Mouse (Mus musculus) small intestine, adult 10 weeks (tissue): ENCODE measurements around the gene Cxcl16. TPM values are rescaled to one million over a fixed set of nuclear protein-coding genes. Genes with fewer than 3 reads are reported as not detected.

Experiments used
- polyA plus RNA-seq: library from polyadenylated mRNA; stranded (reverse); fragments of 350-450 nt; fragmentation: Illumina TruSeq; extraction: RNeasy Lipid Tissue Mini Kit (QIAGEN cat#74804); gene quantifications from one replicate; pipeline ENCODE4 v1.2.3, GENCODE M21; 2014; ENCODE audit warnings: low replicate concordance

Cxcl16 gene
- polyA plus RNA-seq, result 16.5 TPM

GRCm38 (mm10) chr11:70459601-70460101 is at the start of gene Cxcl16:
Gene Cxcl16, minus strand, starts transcription at chr11:70459984.

DNA sequence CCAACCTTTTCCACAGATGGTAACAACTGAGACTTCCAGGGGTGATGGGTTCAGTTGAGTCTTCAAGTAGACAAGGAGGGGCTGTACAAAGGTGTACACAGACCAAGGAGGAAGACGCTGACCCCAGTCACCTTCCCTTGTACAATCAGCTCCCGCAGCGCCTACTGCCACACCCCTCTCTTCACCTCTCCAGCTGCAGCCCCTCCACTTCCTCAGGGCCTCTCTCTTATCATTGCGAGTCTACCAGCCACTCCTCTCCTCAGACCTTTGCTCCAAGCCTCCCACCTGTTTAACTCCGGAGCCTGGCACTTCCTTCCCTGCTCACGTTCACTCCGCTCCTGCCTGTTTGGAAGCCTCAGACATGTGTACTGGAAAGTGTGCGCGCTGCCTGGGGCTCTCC is 45.2 kb upstream of the Cxcl16 start, which contains the start of gene Tm4sf5:
Gene Tm4sf5 (plus strand): TSS at position 275 of the 400 bp plus-strand sequence.

DNA sequence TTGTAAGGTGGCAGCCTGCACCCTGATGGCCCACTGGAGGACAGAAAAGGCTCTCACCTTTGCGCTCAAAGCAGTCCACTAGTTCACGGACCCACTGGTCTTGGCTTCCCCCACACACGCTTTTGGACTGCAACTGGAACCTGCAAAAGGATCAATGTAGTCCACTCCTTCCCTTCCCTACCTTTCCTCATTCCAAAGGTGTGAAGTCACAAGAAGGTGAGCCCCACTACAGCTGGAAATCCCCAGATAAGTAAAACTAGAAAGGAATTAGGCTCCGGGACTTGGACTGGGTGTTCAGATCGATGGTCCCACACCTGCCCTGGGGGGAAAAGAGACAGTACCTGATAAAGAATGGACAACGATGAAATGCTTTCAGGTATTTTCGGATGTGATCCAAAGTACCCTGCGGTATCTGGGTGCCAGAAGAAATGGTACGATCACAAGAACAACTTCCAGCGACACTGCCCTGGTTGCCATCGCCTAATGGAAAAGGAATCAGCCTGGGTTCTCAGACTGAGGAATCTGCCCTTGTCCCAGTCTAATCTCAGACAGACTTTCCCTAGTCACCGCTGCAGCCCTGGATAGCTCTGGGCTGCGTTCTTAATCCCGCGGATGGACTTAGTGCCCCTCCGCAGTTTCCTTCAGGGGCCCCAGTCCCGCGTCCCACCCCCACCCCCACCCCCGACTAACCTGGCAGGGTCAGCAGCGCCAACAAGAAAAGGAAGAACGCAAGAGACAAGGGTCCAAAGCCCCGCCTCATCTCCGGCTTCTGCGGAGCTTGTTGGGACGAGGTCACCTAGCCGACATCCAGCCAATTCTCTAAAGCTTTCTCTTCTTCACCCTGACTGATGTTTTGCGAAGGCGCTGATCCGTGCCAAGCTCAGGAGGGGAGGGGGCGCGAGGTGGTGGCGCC is 840 bp downstream of the Cxcl16 start, which contains the start of gene Zmynd15:
Gene Zmynd15 (plus strand): TSS at position 746 of the 913 bp plus-strand sequence.

GRCm38 (mm10) chr11:70451797-70452498 is 7.8 kb downstream of the Cxcl16 start, which contains the start of gene Med11:
Gene Med11, plus strand, starts transcription at chr11:70451919.

DNA sequence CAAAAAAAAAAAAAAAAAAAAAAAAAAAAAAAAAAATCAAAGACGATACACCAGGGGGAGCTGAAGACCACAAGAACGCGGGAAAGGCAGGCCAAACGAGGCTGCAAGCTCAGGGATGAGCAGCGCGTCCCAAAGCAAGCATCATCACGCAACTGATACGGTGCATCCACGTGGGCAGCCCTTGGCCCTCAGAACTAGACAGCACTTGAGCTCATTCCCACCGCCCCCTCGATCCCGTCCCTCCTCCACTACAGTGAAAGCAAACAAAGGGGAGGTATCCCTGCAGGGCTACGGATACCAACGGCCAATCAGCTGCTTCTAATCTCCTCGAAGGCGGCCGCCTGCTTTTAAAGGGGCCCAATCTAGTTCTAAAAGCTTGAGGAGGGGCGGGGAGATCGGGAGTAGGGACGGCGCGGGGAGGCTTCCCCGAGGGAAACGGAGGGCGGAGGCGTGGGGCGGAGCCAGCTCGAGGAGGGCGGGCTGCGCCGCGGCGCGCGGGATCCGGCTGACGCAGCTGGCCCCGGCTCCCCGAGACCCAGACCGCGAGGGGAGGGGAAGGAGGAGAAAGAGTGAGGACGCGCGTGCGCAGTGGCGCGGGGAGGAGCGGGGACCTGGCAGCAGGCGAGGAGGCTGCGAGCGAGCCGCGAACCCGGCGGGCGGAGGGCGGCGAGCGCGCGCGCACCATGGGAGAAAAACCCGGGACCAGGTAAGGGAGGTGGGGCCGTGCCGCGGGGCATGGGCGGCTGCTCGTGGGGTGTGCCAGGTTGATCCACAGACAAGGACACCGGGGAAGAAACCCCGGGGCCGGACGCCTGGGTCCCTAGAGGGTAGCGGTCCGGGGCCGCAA is 27.5 kb downstream of the Cxcl16 start, which contains the start of gene Arrb2:
Gene Arrb2 (plus strand): TSS at position 588 of the 847 bp plus-strand sequence.

DNA sequence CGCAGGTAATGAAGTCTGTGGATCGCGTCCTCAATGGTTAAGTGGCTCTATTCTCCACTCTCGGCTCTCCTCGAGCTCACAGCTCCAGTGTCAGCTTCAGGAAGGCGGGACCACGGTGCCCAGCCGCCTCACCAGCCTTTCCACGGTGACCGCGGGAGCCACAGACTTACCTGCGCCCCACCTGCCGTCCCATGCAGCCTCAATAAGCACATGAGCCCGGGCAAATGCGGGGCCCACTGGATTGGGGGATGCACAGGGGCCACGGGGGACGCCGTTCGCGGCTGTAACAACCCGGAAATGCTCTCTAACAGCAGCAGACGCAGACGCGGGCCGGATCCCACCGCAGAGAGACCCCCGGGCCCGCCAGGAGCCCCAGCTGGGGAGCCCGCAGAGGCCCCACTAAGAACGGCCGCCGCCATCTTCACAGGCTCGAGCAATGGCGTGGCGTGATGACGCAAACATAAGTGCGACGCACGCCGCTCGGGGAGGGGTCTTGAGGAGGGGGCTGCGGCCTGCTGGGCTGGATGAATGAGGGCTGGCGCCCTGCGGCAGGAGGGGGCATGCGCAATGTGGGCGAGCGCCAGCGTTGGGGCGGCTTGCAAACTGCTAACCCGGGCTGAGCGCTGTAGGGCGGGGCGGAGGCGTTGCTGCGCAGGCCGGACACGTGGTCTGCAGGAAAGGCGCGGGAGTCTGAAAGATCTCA is 50.0 kb downstream of the Cxcl16 start, which contains the start of gene Pelp1:
Gene Pelp1 (minus strand): TSS at position 438 of the 703 bp plus-strand sequence.

Other genes starting within 250 kb of the Cxcl16 start
- not detected for gene Slc16a11, start 247.2 kb downstream of the Cxcl16 start, polyA plus RNA-seq
- 2.9 TPM for gene Slc16a13, start 238.9 kb downstream of the Cxcl16 start, polyA plus RNA-seq
- 1.4 TPM for gene Bcl6b, start 230.2 kb downstream of the Cxcl16 start, polyA plus RNA-seq
- gene 0610010K14Rik, start 222.1 kb downstream of the Cxcl16 start, polyA plus RNA-seq, result 4.3 TPM
- gene Gm21988, start 220.2 kb downstream of the Cxcl16 start, polyA plus RNA-seq, result 0.59 TPM
- 24.1 TPM for gene Rnasek, start 220.1 kb downstream of the Cxcl16 start, polyA plus RNA-seq
- 0.74 TPM for gene Alox12, start 204.6 kb downstream of the Cxcl16 start, polyA plus RNA-seq
- not detected for gene Alox12e, start 137.4 kb downstream of the Cxcl16 start, polyA plus RNA-seq
- gene Alox15, start 108.0 kb downstream of the Cxcl16 start, polyA plus RNA-seq, result 1.5 TPM
- gene Pelp1, start 50.0 kb downstream of the Cxcl16 start, polyA plus RNA-seq, result 4.5 TPM
- 0.41 TPM for gene Arrb2, start 27.3 kb downstream of the Cxcl16 start, polyA plus RNA-seq
- gene Med11, start 8.1 kb downstream of the Cxcl16 start, polyA plus RNA-seq, result 5.4 TPM
- 0.78 TPM for gene Zmynd15, start 551 bp downstream of the Cxcl16 start, polyA plus RNA-seq
- 293 TPM for gene Tm4sf5, start 45.3 kb upstream of the Cxcl16 start, polyA plus RNA-seq
- not detected for gene Vmo1, start 54.6 kb upstream of the Cxcl16 start, polyA plus RNA-seq
- gene Gltpd2, start 59.2 kb upstream of the Cxcl16 start, polyA plus RNA-seq, result not detected
- gene Psmb6, start 65.4 kb upstream of the Cxcl16 start, polyA plus RNA-seq, result 13.2 TPM
- gene Gm40193, start 73.0 kb upstream of the Cxcl16 start, polyA plus RNA-seq, result not detected
- 1.3 TPM for gene Pld2, start 80.1 kb upstream of the Cxcl16 start, polyA plus RNA-seq
- 1.6 TPM for gene Mink1, start 102.9 kb upstream of the Cxcl16 start, polyA plus RNA-seq
- not detected for gene 4930544D05Rik, start 155.9 kb upstream of the Cxcl16 start, polyA plus RNA-seq
- gene Chrne, start 159.2 kb upstream of the Cxcl16 start, polyA plus RNA-seq, result not detected
- not detected for gene Gp1ba, start 179.1 kb upstream of the Cxcl16 start, polyA plus RNA-seq
- 43.6 TPM for gene Rnf167, start 187.3 kb upstream of the Cxcl16 start, polyA plus RNA-seq
- 31.8 TPM for gene Slc25a11, start 187.5 kb upstream of the Cxcl16 start, polyA plus RNA-seq
- gene Pfn1, start 194.7 kb upstream of the Cxcl16 start, polyA plus RNA-seq, result 99.8 TPM
- 0.74 TPM for gene Eno3, start 197.2 kb upstream of the Cxcl16 start, polyA plus RNA-seq
- gene Spag7, start 209.4 kb upstream of the Cxcl16 start, polyA plus RNA-seq, result 11.3 TPM
- gene Camta2, start 228.1 kb upstream of the Cxcl16 start, polyA plus RNA-seq, result 0.85 TPM
- gene Inca1, start 240.2 kb upstream of the Cxcl16 start, polyA plus RNA-seq, result not detected
- 14.5 TPM for gene Kif1c, start 240.6 kb upstream of the Cxcl16 start, polyA plus RNA-seq